Mouse (Mus musculus): Measurements from ENCODE around the gene Olfr1444. TPM values are rescaled to one million over a fixed set of nuclear protein-coding genes. Genes with fewer than 3 reads are reported as not detected.

Gene Olfr1444
- total RNA-seq (2021) = not detected
- long read RNA-seq, experiment 1 = 0 reads
- long read RNA-seq, experiment 2 = 0 reads

DNA sequence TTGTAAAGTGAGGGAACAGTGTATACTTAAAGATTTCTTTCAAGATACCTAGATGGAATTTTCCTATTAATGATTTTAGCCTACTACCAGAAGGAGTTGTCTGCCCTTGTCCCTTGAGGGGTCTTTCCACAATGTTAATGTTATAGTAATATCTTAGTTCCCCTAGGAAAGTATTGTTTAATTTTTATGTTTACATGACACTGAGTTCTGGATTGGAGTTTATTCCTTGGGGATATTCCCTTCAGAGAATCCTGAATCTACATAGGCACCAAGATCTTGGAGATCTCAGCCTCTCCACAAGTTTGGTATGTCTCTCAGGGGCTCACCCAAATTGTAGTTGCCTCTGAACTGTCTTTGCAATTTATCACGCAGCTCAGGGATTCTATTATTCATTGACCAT, at the start of gene Olfr1444:
Gene Olfr1444 (plus strand): TSS at position 301 of the 400 bp plus-strand sequence.
- DNase-seq = no peak
- intact Hi-C loops (cut with DNase I; ENCODE audit: low total_unique reads) = no loop called here

DNA sequence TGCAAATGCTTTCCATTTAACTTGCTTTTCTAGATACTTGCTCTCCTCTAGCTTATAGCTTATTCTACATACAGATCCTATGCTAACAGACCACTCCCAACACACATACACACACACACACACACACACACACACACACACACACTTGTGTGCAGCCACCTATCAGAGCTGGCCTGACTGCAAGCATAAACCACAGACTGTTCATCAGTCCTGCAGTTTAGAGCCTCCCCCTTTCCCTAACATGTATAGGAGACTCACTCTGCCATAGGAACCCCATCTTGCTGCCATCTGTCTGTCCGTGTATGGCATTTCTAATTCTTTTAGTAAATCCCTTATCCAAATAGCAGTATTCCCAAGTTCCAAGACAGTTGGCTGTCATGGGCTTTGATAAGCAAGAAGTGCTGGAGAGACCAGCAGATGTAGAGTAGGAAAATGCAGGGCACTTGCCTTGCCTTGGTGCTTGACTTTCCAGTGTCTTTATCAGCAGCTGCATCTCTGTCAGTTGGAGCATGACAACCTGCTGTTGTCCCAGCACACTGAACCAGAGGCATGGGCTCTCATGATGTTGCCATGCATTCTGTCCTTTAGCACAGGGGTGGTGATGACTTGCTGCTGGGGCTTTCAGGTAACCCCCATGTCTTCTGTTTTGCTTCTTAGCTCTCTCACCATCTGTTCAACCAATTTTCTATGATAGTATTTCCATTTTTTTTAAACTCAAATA, 44.3 kb upstream of the Olfr1444 start:
- intact Hi-C loops (cut with DNase I; ENCODE audit: low total_unique reads) = no loop called here
- no peak for DNase-seq

DNA sequence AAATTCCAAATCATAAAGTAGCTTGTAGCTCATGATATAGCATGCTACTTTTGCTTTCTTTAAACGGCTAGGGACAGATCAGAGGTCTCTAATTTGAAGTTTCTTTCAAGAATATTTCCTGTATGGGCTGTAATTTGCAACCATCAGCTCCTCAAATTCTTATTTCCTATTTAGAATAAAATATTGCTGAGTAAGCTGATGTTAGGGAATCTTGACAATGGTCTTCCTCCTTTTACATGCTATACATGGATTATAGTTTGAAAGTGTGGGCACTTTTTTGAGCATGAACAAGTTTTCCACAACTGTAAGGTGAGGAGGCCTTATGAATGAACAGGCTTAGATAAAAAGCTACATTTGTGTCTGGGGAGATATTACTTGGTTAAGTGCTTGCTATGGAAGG, 43.2 kb upstream of the Olfr1444 start:
- DNase-seq = no peak
- intact Hi-C loops (cut with DNase I; ENCODE audit: low total_unique reads) = no loop called here

DNA sequence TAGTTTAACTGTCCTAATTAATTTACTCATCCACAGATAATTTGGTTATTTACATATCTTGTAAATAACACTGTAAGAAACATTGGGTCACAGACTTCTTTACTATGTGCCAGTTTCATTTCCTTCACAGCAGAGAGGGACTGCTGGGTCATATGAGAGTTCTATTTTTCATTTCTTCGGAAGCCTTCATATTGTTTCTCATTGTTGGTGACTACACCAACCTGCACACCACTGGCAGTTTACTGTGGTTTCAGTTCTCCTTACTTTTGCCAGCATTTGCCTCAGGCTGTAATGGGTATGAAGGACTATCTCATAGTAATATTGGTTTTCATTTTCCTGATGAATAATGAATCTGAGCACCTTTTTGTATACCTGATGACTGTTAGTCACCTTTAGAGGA, 38.6 kb upstream of the Olfr1444 start:
- DNase-seq = no peak
- intact Hi-C loops (cut with DNase I; ENCODE audit: low total_unique reads) = no loop called here

DNA sequence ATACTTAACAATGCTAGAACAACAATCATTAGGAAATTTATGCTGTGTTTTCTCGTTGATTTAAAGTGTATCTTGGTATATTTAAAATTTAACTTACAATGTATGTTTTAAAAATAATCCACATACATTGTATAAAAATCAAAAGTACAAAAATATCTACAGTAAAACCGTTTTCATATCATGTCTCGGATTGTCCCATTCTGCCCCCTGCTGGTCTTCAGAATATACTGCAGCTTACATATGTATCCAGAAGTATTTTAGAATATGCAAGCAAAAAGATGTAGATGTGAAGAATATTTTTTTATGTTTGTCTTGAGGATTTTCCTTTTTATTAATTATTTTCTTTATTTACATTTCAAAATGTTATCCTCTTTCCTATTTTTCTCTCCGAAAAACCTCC, 36.7 kb upstream of the Olfr1444 start:
- no peak for DNase-seq
- intact Hi-C loops (cut with DNase I; ENCODE audit: low total_unique reads) = loop anchor here (5.0 kb wide), 1 partner anchor 93 kb away; no protein-coding TSS in a partner anchor

DNA sequence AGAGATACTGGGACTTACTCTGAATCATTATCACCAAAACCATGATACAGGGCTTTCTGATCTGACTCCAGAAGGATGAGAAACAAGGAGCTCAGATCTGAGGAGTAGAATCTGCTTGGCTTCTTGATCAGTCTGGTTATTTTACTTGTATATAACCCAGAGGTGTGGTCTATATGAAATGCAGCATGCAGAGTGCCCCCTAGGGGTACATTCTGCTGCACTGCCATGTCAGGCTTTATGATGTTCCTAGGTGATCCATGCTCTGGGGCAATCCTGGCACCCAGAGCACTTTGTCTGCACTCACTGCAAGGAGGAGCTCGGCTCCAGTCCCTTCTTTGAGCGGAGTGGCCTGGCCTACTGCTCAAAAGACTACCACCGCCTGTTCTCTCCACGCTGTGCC, 32.5 kb upstream of the Olfr1444 start:
- intact Hi-C loops (cut with DNase I; ENCODE audit: low total_unique reads) = loop anchor here (5.0 kb wide), 1 partner anchor 97 kb away; no protein-coding TSS in a partner anchor
- DNase-seq = no peak

DNA sequence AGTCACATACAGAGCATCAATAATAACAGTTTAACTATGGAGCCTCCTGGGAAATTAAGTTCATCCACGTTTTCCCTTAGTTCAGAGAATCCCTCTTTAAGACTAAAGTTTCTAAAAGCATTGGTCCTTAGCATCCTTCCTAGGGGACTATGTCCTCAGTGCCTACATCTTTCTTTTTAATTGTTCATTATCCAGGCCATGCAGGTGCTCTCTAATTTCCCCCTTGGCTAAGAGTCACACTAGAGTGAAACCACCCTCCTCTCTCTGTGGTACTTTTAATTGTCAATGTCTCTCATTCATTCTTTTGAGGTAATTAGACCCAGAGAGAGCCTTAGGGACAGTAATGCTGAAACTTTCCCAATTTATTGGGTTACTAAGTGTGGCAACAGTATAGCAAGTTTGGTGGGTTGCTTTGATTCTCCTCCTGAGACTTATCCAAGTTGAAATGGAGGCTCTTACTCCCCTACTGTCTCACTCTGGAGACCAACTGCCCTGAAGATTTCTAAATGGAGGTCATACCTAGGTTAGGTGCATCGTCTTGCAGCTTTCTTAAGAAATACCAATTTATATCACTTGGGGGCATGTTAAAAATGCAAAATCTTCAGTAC, 26.2 kb upstream of the Olfr1444 start:
- DNase-seq = no peak
- intact Hi-C loops (cut with DNase I; ENCODE audit: low total_unique reads) = no loop called here

DNA sequence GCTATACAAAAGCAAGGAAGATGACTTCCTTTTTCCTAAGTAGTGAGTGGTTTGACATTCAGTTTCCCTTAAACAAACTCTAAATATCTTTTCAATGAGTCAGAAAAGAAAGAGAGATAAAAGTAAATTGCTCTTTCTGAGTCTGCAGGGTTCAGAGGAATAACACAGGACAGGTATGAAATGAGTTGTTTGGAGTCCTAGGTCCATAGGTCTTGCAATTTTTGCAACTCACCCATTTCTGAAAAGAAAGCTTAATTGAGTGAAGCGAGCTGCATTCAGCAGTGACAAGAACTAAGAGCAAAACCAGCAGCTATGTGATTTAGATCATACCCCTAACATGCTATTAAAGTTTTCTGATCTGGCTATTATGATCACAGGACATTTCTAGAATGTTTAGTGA, 25.5 kb upstream of the Olfr1444 start:
- intact Hi-C loops (cut with DNase I; ENCODE audit: low total_unique reads) = no loop called here
- no peak for DNase-seq

DNA sequence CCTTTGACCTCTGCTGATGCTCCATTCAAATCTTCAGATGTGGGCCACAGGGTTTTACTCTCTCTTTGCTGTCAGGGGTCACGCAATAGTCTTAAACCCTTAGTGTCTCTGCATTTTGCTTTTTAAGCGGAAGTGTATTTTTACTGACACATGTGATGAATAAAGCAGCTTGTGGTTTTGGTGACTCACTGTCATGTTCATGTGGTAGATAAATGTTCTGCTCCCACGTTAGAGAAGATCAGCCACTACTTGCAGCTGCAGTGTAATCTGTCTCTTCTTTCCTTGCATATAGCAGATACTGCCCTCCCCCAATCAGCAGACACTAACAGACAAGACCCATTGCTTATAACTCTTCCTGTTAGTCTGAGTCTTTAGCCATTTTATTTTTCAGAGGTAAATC, 23.5 kb upstream of the Olfr1444 start:
- DNase-seq = no peak
- intact Hi-C loops (cut with DNase I; ENCODE audit: low total_unique reads) = no loop called here

DNA sequence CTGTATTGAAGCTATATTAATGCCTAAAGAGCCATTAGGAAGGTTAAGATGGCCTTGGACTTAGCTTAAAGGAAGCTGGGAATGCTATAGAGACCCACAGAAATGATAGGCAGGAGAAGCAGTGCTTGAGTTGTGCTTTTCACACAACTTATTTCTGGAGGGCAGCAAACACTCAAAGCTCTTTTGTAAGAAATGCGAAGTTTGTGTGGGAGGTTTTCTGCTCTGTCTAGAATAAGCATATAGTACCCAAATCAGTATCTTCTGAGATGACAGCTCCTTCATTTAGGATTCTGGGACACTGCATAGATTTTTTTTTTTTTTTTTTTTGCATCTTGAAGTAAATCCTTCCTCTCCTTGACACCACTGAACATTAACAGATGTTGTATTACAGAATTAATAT, 18.6 kb upstream of the Olfr1444 start:
- intact Hi-C loops (cut with DNase I; ENCODE audit: low total_unique reads) = no loop called here

DNA sequence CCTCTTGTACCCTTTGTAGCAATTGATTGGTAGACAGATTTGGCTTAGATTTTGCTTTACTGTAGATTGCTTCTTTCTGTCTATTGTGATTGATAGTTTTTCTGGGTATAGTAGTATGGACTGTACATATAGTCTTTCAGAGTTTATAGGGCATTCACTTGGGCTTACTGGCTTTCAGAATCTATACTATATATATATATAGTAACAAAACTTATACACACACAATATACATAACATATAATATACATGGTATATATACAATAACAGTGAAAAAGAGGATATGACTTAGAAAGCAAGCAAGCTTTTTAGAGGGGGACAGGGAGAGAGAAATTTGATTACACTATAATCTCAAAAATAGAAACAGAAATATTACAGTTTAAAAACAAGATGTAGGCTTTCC, 10.7 kb upstream of the Olfr1444 start, which contains the start of gene Gm5244:
Gene Gm5244 (plus strand): TSS at position 301 of the 400 bp plus-strand sequence.
- intact Hi-C loops (cut with DNase I; ENCODE audit: low total_unique reads) = no loop called here
- DNase-seq = no peak

More for the DNA sequence above, 18.6 kb upstream of the Olfr1444 start:
- no peak for DNase-seq

DNA sequence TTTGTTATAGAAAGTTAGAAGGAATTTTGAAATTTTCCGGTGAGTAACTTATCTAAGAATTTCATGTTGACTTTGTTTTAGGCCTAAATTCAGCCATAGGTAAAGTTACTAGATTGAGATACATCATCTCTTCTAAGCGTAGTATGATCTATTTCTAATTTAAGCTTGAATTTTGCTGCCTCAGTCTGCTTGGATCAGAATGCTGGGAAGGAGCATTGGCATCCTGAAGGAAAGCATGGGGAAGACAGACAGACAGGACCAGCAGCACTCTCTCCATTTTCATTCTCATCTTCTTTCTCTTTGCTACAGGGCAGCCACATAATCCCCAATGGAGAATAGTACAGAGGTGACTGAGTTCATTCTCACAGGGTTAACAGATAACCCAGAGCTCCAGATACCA, 26.5 kb downstream of the Olfr1444 start, which contains the start of gene Olfr1445:
Gene Olfr1445 (plus strand): TSS at position 301 of the 400 bp plus-strand sequence.
- intact Hi-C loops (cut with DNase I; ENCODE audit: low total_unique reads) = no loop called here
- no peak for DNase-seq

DNA sequence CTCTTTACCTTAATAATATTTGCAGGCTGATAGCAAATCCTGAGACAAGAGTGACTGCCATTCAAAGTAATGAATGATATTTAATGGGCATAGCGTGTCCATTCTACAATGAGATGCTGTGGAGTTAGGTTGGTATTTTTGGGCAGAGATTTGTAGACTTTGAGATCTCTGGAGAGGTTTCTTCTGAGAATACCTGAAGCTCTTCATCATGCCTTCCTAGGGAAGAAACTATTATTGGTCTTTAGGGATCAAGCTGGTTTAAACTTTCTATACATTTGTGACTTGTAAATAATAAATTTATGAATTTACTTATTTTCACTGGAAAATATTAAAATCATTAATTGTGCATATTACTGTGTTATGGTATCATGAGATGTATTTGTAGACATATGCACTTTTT, 36.3 kb downstream of the Olfr1444 start, which contains the start of gene Olfr1446:
Gene Olfr1446 (minus strand): TSS at position 101 of the 400 bp plus-strand sequence.
- no peak for DNase-seq
- intact Hi-C loops (cut with DNase I; ENCODE audit: low total_unique reads) = no loop called here

DNA sequence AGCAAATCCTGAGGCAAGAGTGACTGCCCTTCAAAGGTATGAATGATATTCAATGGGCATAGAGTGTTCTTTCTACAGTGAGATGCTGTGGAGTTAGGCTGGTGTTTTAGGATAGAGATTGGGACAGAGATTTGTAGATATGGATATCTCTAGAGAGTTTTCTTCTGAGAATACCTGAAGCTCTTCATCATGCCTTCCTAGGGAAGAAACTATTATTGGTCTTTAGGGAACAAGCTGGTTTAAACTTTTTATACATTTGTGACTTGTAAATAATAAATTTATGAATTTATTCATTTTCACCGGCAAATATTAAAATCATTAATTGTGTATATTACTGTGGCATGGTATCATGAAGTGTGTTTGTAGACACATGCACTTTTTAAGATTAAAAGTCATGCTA, 46.6 kb downstream of the Olfr1444 start, which contains the start of gene Olfr1447:
Gene Olfr1447 (minus strand): TSS at position 101 of the 400 bp plus-strand sequence.
- no peak for DNase-seq
- intact Hi-C loops (cut with DNase I; ENCODE audit: low total_unique reads) = no loop called here

Other genes starting within 250 kb of the Olfr1444 start
- under 1 TPM in 1 of 2 experiments, not detected in 1; 0.06 TPM for gene Glyat, start 224.0 kb upstream of the Olfr1444 start, total RNA-seq (2021)
- gene Olfr1442, start 186.8 kb upstream of the Olfr1444 start, total RNA-seq (2021) = not detected
- not detected for gene Olfr1443, start 179.2 kb upstream of the Olfr1444 start, total RNA-seq (2021)
- gene Keg1, start 161.5 kb upstream of the Olfr1444 start, total RNA-seq (2021) = not detected
- 1 to 10 TPM; 2.3 to 4.3 TPM for gene Cntf, start 91.7 kb upstream of the Olfr1444 start, total RNA-seq (2021)
- 10 to 100 TPM; 61.0 to 64.6 TPM for gene Zfp91, start 61.2 kb upstream of the Olfr1444 start, total RNA-seq (2021)
- under 1 TPM; 0.49 to 0.68 TPM for gene Lpxn, start 61.1 kb upstream of the Olfr1444 start, total RNA-seq (2021)
- gene Gm5244, start 10.6 kb upstream of the Olfr1444 start, total RNA-seq (2021) = not detected
- not detected for gene Olfr1445, start 26.6 kb downstream of the Olfr1444 start, total RNA-seq (2021)
- gene Olfr1446, start 36.2 kb downstream of the Olfr1444 start, total RNA-seq (2021) = not detected
- gene Olfr1447, start 46.5 kb downstream of the Olfr1444 start, total RNA-seq (2021) = not detected
- not detected for gene Olfr1448, start 67.1 kb downstream of the Olfr1444 start, total RNA-seq (2021)
- not detected for gene Olfr1449, start 73.6 kb downstream of the Olfr1444 start, total RNA-seq (2021)
- not detected for gene Olfr1450, start 93.0 kb downstream of the Olfr1444 start, total RNA-seq (2021)
- gene Olfr1451, start 137.7 kb downstream of the Olfr1444 start, total RNA-seq (2021) = not detected
- not detected for gene Olfr1453, start 171.0 kb downstream of the Olfr1444 start, total RNA-seq (2021)
- gene Olfr1454, start 203.3 kb downstream of the Olfr1444 start, total RNA-seq (2021) = not detected
- not detected for gene Olfr1457, start 240.6 kb downstream of the Olfr1444 start, total RNA-seq (2021)
- gene Olfr1458, start 249.5 kb downstream of the Olfr1444 start, total RNA-seq (2021) = not detected